Mouse (Mus musculus): Measurements from ENCODE around the gene Klhl10. TPM values are rescaled to one million over a fixed set of nuclear protein-coding genes. Genes with fewer than 3 reads are reported as not detected.

Gene Klhl10
- polyA plus RNA-seq (2012; rRNA removed) = 0.52 and 0.55 TPM in 2 replicates

GRCm38 (mm10) chr11:100441797-100442196 lies at the start of gene Klhl10, which contains the start of gene Nt5c3b:
Gene Klhl10 (plus strand): TSS chr11:100441917.
Gene Nt5c3b (minus strand): TSS chr11:100441808.
- peak within 1 kb of the TSS; percentile 67; the same call in 1 of the 2 replicates for H3K27ac ChIP-seq (ENCODE audit: insufficient read depth, low read length)
- TF ChIP-seq CTCF (IDR thresholded peaks at IDR 0.05; ENCODE audit: extremely low read depth, insufficient read depth, low read length) (no peak), POLR2A (IDR thresholded peaks at IDR 0.05; ENCODE audit: extremely low read depth, insufficient read depth, low read length) (no peak)
- H3K4me3 ChIP-seq (ENCODE audit: insufficient read depth, low read length) = peak within 1 kb of the TSS; percentile 78
- peaks cover 4% of the 10 kb centered on the region; the same call in 1 of the 2 replicates for H3K4me1 ChIP-seq (ENCODE audit: control insufficient read depth, insufficient read depth, low read length)

- H3K27ac ChIP-seq (ENCODE audit: insufficient read depth, low read length) = no peak overlapping the region
- H3K4me1 ChIP-seq (ENCODE audit: control insufficient read depth, insufficient read depth, low read length) = peaks cover 13% of the 10 kb centered on the region
- TF ChIP-seq CTCF (IDR thresholded peaks at IDR 0.05; ENCODE audit: extremely low read depth, insufficient read depth, low read length) = no peak
- no peak for TF ChIP-seq POLR2A (IDR thresholded peaks at IDR 0.05; ENCODE audit: extremely low read depth, insufficient read depth, low read length)
- no peak overlapping the region for H3K4me3 ChIP-seq (ENCODE audit: insufficient read depth, low read length)
Measured at GRCm38 (mm10) chr11:100392958-100393357, 48.8 kb upstream of the Klhl10 start.

- H3K4me3 ChIP-seq (ENCODE audit: insufficient read depth, low read length) = no peak overlapping the region
- H3K4me1 ChIP-seq (ENCODE audit: control insufficient read depth, insufficient read depth, low read length) = peaks cover 10% of the 10 kb centered on the region
- no peak overlapping the region for H3K27ac ChIP-seq (ENCODE audit: insufficient read depth, low read length)
- TF ChIP-seq CTCF (IDR thresholded peaks at IDR 0.05; ENCODE audit: extremely low read depth, insufficient read depth, low read length) (no peak), POLR2A (IDR thresholded peaks at IDR 0.05; ENCODE audit: extremely low read depth, insufficient read depth, low read length) (no peak)
Measured at GRCm38 (mm10) chr11:100393733-100394132, 48.0 kb upstream of the Klhl10 start.

- TF ChIP-seq POLR2A (IDR thresholded peaks at IDR 0.05; ENCODE audit: extremely low read depth, insufficient read depth, low read length) = no peak
- TF ChIP-seq CTCF (IDR thresholded peaks at IDR 0.05; ENCODE audit: extremely low read depth, insufficient read depth, low read length) = no peak
- H3K4me3 ChIP-seq (ENCODE audit: insufficient read depth, low read length) = no peak overlapping the region
- no peak overlapping the region for H3K27ac ChIP-seq (ENCODE audit: insufficient read depth, low read length)
- H3K4me1 ChIP-seq (ENCODE audit: control insufficient read depth, insufficient read depth, low read length) = peaks cover 9% of the 10 kb centered on the region
Measured at GRCm38 (mm10) chr11:100394353-100395074, 47.2 kb upstream of the Klhl10 start.

GRCm38 (mm10) chr11:100395200-100395599 lies 46.5 kb upstream of the Klhl10 start:
- H3K27ac ChIP-seq (ENCODE audit: insufficient read depth, low read length) = no peak overlapping the region
- peak overlapping the region; percentile 56; the same call in 1 of the 2 replicates for H3K4me3 ChIP-seq (ENCODE audit: insufficient read depth, low read length)
- peaks cover 9% of the 10 kb centered on the region for H3K4me1 ChIP-seq (ENCODE audit: control insufficient read depth, insufficient read depth, low read length)

GRCm38 (mm10) chr11:100395861-100396631 lies 45.7 kb upstream of the Klhl10 start:
- Histone ChIP-seq H3K4me3 (ENCODE audit: insufficient read depth, low read length) (peak overlapping the region; percentile 56), H3K4me1 (ENCODE audit: control insufficient read depth, insufficient read depth, low read length) (peaks cover 9% of the 10 kb centered on the region), H3K27ac (ENCODE audit: insufficient read depth, low read length) (0 out of 2 replicates have a peak overlapping the region, but pooled peaks have one; percentile 67)
- 0 out of 2 replicates have a peak, but pooled peaks have one; percentile 23 for TF ChIP-seq POLR2A (IDR thresholded peaks at IDR 0.05; ENCODE audit: extremely low read depth, insufficient read depth, low read length)
- 0 out of 2 replicates have a peak, but pooled peaks have one; percentile 3 for TF ChIP-seq CTCF (IDR thresholded peaks at IDR 0.05; ENCODE audit: extremely low read depth, insufficient read depth, low read length)

More at GRCm38 (mm10) chr11:100395200-100395599, 46.5 kb upstream of the Klhl10 start:
- TF ChIP-seq POLR2A (IDR thresholded peaks at IDR 0.05; ENCODE audit: extremely low read depth, insufficient read depth, low read length) (no peak), CTCF (IDR thresholded peaks at IDR 0.05; ENCODE audit: extremely low read depth, insufficient read depth, low read length) (no peak)

- H3K4me1 ChIP-seq (ENCODE audit: control insufficient read depth, insufficient read depth, low read length) = peaks cover 9% of the 10 kb centered on the region
- TF ChIP-seq POLR2A (IDR thresholded peaks at IDR 0.05; ENCODE audit: extremely low read depth, insufficient read depth, low read length) (no peak), CTCF (IDR thresholded peaks at IDR 0.05; ENCODE audit: extremely low read depth, insufficient read depth, low read length) (no peak)
- peak overlapping the region; percentile 67 for H3K27ac ChIP-seq (ENCODE audit: insufficient read depth, low read length)
- peak overlapping the region; percentile 56 for H3K4me3 ChIP-seq (ENCODE audit: insufficient read depth, low read length)
Measured at GRCm38 (mm10) chr11:100396886-100397599, 44.7 kb upstream of the Klhl10 start.

GRCm38 (mm10) chr11:100397600-100398389 lies 43.9 kb upstream of the Klhl10 start, which contains the start of gene Jup:
Gene Jup (minus strand): TSS chr11:100397763.
- no peak for TF ChIP-seq CTCF (IDR thresholded peaks at IDR 0.05; ENCODE audit: extremely low read depth, insufficient read depth, low read length)
- peak; percentile 93 for TF ChIP-seq POLR2A (IDR thresholded peaks at IDR 0.05; ENCODE audit: extremely low read depth, insufficient read depth, low read length)
- Histone ChIP-seq H3K4me3 (ENCODE audit: insufficient read depth, low read length) (peak within 1 kb of the TSS; percentile 56), H3K27ac (ENCODE audit: insufficient read depth, low read length) (peak within 1 kb of the TSS; percentile 67), H3K4me1 (ENCODE audit: control insufficient read depth, insufficient read depth, low read length) (peaks cover 9% of the 10 kb centered on the region)

All from cortical plate, adult 2 months (tissue).